Mouse (Mus musculus): ENCODE results near the gene Prg3. TPM values are rescaled to one million over a fixed set of nuclear protein-coding genes. Genes with fewer than 3 reads are reported as not detected.

Prg3 gene
- polyA plus RNA-seq, 1 experiment from 2014 or later = not detected

- Histone ChIP-seq H3K9ac (no peak overlapping the region), H3K27ac (no peak overlapping the region), H3K9me3 (no peaks in the 10 kb centered on the region), H3K36me3 (replicated peaks) (no peaks in the 10 kb centered on the region), H3K4me2 (no peak overlapping the region), H3K4me1 (peaks cover 1% of the 10 kb centered on the region; the same call in 1 of the 2 replicates), H3K27me3 (peaks cover 3% of the 10 kb centered on the region; the same call in 1 of the 2 replicates), H3K4me3 (replicated peaks) (no peak overlapping the region)
- ATAC-seq (ENCODE audit: low FRiP score) = no peak
- 75% methylated on average over 6 of the region's 6 CpGs for WGBS
Observed at GRCm38 (mm10) chr2:85030989-85031388, 43.0 kb downstream of the Prg3 start.

GRCm38 (mm10) chr2:85033121-85033520 is 45.1 kb downstream of the Prg3 start:
- no peak overlapping the region for H3K27ac ChIP-seq
- no peak for ATAC-seq (ENCODE audit: low FRiP score)
- no peak overlapping the region for H3K9ac ChIP-seq
- H3K9me3 ChIP-seq = no peaks in the 10 kb centered on the region
- H3K4me2 ChIP-seq = no peak overlapping the region
- WGBS = 87% methylated on average over 2 of the region's 2 CpGs
- no peaks in the 10 kb centered on the region for H3K36me3 ChIP-seq (replicated peaks)
- no peak overlapping the region for H3K4me3 ChIP-seq (replicated peaks)
- H3K4me1 ChIP-seq = peaks cover 12% of the 10 kb centered on the region
- H3K27me3 ChIP-seq = peaks cover 3% of the 10 kb centered on the region; the same call in 1 of the 2 replicates

GRCm38 (mm10) chr2:85034169-85034568 is 46.2 kb downstream of the Prg3 start:
- 85% methylated on average over 7 of the region's 7 CpGs for WGBS
- peaks cover under 1% of the 10 kb centered on the region; the same call in 1 of the 2 replicates for H3K36me3 ChIP-seq (replicated peaks)
- H3K9me3 ChIP-seq = no peaks in the 10 kb centered on the region
- H3K4me2 ChIP-seq = no peak overlapping the region
- H3K4me1 ChIP-seq = peaks cover 18% of the 10 kb centered on the region
- H3K27me3 ChIP-seq = peaks cover 3% of the 10 kb centered on the region; the same call in 1 of the 2 replicates
- H3K4me3 ChIP-seq (replicated peaks) = no peak overlapping the region
- no peak overlapping the region for H3K27ac ChIP-seq
- ATAC-seq (ENCODE audit: low FRiP score) = no peak
- no peak overlapping the region for H3K9ac ChIP-seq

- Histone ChIP-seq H3K4me1 (peaks cover 18% of the 10 kb centered on the region), H3K27me3 (peaks cover 3% of the 10 kb centered on the region; the same call in 1 of the 2 replicates), H3K9ac (peak overlapping the region; percentile 92), H3K36me3 (replicated peaks) (peaks cover 24% of the 10 kb centered on the region), H3K9me3 (no peaks in the 10 kb centered on the region), H3K4me2 (peak overlapping the region; percentile 82), H3K27ac (peak overlapping the region; percentile 85; the same call in 1 of the 2 replicates), H3K4me3 (replicated peaks) (peak overlapping the region; percentile 76)
- WGBS = 9% methylated on average over 11 of the region's 11 CpGs
- ATAC-seq (ENCODE audit: low FRiP score) = peak; percentile 57
Observed at GRCm38 (mm10) chr2:85036507-85037046, 48.6 kb downstream of the Prg3 start.

GRCm38 (mm10) chr2:85037047-85038026 is 49.3 kb downstream of the Prg3 start, which contains the start of the genes Ssrp1 and P2rx3:
TSS of gene Ssrp1 (plus strand) at chr2:85037234.
TSS of gene P2rx3 (minus strand) at chr2:85037462.
- peak within 1 kb of the TSS; percentile 92 for H3K9ac ChIP-seq
- peak within 1 kb of the TSS; percentile 76 for H3K4me3 ChIP-seq (replicated peaks)
- peaks cover 18% of the 10 kb centered on the region for H3K4me1 ChIP-seq
- peaks cover 3% of the 10 kb centered on the region; the same call in 1 of the 2 replicates for H3K27me3 ChIP-seq
- H3K27ac ChIP-seq = peak within 1 kb of the TSS; percentile 85
- WGBS = 2% methylated on average over 66 of the region's 66 CpGs
- H3K36me3 ChIP-seq (replicated peaks) = peaks cover 32% of the 10 kb centered on the region
- ATAC-seq (ENCODE audit: low FRiP score) = peak; percentile 96
- H3K4me2 ChIP-seq = peak within 1 kb of the TSS; percentile 82
- H3K9me3 ChIP-seq = no peaks in the 10 kb centered on the region

- no peaks in the 10 kb centered on the region; the same call in 1 of the 2 replicates for H3K27me3 ChIP-seq
- no peaks in the 10 kb centered on the region for H3K9me3 ChIP-seq
- H3K36me3 ChIP-seq (replicated peaks) = peaks cover 42% of the 10 kb centered on the region
- H3K27ac ChIP-seq = no peak overlapping the region
- no peak for ATAC-seq (ENCODE audit: low FRiP score)
- H3K9ac ChIP-seq = peak overlapping the region; percentile 92
- WGBS = 80% methylated on average over 13 of the region's 13 CpGs
- H3K4me2 ChIP-seq = peak overlapping the region; percentile 82
- H3K4me1 ChIP-seq = peaks cover 18% of the 10 kb centered on the region
- H3K4me3 ChIP-seq (replicated peaks) = peak overlapping the region; percentile 76
Observed at GRCm38 (mm10) chr2:85038336-85038735, 50.3 kb downstream of the Prg3 start.

Other genes starting within 250 kb of the Prg3 start
- gene Gm19426, start 244.6 kb upstream of the Prg3 start, polyA plus RNA-seq (2016; fragmentation: Nextera tagmentation; extraction: Ambion mirVana) = 9.4 and 10.2 TPM in 2 replicates
- 27.6 and 30.3 TPM in 2 replicates for gene Serping1, start 212.8 kb upstream of the Prg3 start, polyA plus RNA-seq (2016; fragmentation: Nextera tagmentation; extraction: Ambion mirVana)
- 30.0 and 30.5 TPM in 2 replicates for gene Ube2l6, start 189.4 kb upstream of the Prg3 start, polyA plus RNA-seq (2016; fragmentation: Nextera tagmentation; extraction: Ambion mirVana)
- not detected in 2 replicates for gene Smtnl1, start 165.6 kb upstream of the Prg3 start, polyA plus RNA-seq (2016; fragmentation: Nextera tagmentation; extraction: Ambion mirVana)
- 36.7 and 42.3 TPM in 2 replicates for gene Timm10, start 161.2 kb upstream of the Prg3 start, polyA plus RNA-seq (2016; fragmentation: Nextera tagmentation; extraction: Ambion mirVana)
- gene Slc43a1, start 149.4 kb upstream of the Prg3 start, polyA plus RNA-seq (2016; fragmentation: Nextera tagmentation; extraction: Ambion mirVana) = 11.4 and 14.4 TPM in 2 replicates
- 5.2 and 7.9 TPM in 2 replicates for gene Rtn4rl2, start 101.5 kb upstream of the Prg3 start, polyA plus RNA-seq (2016; fragmentation: Nextera tagmentation; extraction: Ambion mirVana)
- gene Slc43a3, start 51.6 kb upstream of the Prg3 start, polyA plus RNA-seq (2016; fragmentation: Nextera tagmentation; extraction: Ambion mirVana) = 10.1 and 11.3 TPM in 2 replicates
- gene Prg2, start 7.8 kb upstream of the Prg3 start, polyA plus RNA-seq (2016; fragmentation: Nextera tagmentation; extraction: Ambion mirVana) = not detected in 2 replicates
- 309 and 322 TPM in 2 replicates for gene Ssrp1, start 49.0 kb downstream of the Prg3 start, polyA plus RNA-seq (2016; fragmentation: Nextera tagmentation; extraction: Ambion mirVana)
- gene P2rx3, start 49.2 kb downstream of the Prg3 start, polyA plus RNA-seq (2016; fragmentation: Nextera tagmentation; extraction: Ambion mirVana) = 1.4 and 1.6 TPM in 2 replicates
- 38.3 and 39.7 TPM in 2 replicates for gene Tnks1bp1, start 59.8 kb downstream of the Prg3 start, polyA plus RNA-seq (2016; fragmentation: Nextera tagmentation; extraction: Ambion mirVana)
- 27.7 and 28.1 TPM in 2 replicates for gene Aplnr, start 148.0 kb downstream of the Prg3 start, polyA plus RNA-seq (2016; fragmentation: Nextera tagmentation; extraction: Ambion mirVana)
- 2.8 and 3.1 TPM in 2 replicates for gene Lrrc55, start 209.0 kb downstream of the Prg3 start, polyA plus RNA-seq (2016; fragmentation: Nextera tagmentation; extraction: Ambion mirVana)

All from forebrain, embryonic 12.5 days (tissue).